Mouse (Mus musculus) embryo, embryonic 11.5 days (tissue): ENCODE data around the gene Dtd1.

ENCODE experiments used
- DNase-seq: peaks from one replicate; pipeline ENCODE4 v3.0.0-alpha.2; 2012; ENCODE audit warnings: low read depth, low spot score

Gene Dtd1

DNA sequence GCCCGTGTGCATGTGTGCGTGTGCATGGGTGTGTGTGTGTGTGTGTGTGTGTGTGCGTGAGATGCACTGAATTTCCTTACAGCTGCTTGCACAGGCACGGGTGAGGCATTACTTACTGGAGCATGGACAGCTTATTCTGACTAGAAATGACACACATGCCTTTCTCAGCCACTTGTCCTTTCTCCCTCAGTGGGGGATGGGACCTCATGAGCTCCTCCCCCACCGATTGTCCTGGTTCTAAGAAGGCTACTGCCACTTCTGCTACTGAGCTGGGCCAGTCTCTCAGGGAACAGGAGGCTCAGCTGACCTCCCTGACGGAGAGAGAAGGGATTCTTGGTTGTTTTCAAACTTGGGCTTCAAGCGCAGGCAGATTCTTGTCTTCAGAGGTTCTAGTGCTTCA is 40.4 kb downstream of the Dtd1 start:
- no peak for DNase-seq

- DNase-seq = no peak
Measured at GRCm38 (mm10) chr2:144641991-144642390, 42.3 kb downstream of the Dtd1 start.

DNA sequence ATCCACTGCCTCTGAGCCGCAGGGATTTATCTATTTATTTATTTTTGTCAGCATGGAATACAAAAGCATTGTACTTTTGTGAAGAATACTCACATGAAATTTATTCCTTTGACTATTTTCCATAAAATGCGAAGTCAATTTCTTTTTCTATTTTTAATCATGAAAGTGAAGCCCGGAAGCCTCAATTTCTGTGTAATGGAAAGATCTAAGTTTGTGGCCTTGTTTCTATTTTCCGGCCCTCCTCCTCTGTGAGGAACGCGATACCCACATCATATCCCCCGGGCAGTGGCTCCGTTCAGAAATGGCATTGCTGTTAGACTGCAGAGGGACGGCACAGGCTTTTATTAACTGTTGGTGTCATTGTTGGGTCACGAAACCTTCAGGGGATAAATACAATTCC is 46.7 kb downstream of the Dtd1 start:
- no peak for DNase-seq

GRCm38 (mm10) chr2:144647151-144647550 is 47.5 kb downstream of the Dtd1 start:
- no peak for DNase-seq

DNA sequence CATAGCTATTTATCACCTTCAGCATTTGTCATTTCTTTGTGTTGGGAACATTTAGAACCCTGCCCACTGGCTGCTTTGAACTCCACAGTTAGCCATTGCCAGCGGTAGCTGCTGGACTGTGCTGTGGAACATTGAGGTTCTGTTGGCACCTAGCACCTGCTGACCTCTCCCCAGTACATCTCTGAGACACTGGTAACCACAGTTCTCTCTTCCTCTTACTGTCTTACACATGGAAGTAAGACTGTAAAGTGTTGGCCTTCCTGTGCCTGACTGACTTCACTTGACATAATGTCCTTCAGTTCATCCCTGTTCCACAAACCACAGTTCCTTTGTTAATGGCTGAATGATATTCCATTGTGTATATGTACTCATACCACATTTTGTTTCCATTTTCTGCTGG is 50.3 kb downstream of the Dtd1 start:
- DNase-seq = no peak

- DNase-seq = no peak
Measured at GRCm38 (mm10) chr2:144652841-144653240, 53.1 kb downstream of the Dtd1 start.

DNA sequence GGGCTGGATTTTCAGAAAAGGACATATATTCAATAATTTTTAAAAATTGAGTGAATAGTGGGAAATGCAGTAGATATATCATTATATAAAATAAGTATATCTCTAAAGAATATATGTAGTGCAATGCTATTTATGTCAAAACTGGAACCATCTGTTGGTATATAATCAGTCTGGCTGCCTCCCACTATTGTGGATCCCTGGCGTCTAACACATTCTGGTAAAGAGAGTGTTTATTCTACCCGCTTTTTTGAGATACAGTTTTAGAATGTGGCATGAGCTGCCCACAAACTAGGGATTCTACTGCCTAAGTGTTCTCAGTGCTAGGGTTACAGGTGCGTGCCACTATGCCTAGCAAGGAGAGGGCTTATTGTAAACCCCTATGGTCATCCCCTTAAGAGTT is 55.6 kb downstream of the Dtd1 start:
- DNase-seq = no peak

DNA sequence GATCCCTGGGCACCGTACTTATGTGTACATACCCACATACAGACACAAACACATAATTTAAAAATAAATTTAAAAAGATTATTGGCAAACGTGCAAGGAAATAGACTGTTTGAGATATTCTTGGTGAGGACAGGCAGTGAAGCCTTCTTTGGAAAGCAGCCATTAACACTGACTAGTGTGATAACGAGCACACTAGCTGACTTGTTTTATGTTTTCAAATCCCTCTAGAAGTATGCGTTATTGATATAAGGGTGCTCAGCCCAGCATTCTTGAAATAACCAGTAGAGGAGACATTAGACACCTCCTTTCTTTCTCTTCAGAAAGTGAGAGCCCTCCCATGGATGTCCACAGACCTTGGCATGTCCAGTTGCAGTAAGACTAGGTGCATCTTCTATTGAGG is 68.8 kb downstream of the Dtd1 start:
- DNase-seq = no peak

DNA sequence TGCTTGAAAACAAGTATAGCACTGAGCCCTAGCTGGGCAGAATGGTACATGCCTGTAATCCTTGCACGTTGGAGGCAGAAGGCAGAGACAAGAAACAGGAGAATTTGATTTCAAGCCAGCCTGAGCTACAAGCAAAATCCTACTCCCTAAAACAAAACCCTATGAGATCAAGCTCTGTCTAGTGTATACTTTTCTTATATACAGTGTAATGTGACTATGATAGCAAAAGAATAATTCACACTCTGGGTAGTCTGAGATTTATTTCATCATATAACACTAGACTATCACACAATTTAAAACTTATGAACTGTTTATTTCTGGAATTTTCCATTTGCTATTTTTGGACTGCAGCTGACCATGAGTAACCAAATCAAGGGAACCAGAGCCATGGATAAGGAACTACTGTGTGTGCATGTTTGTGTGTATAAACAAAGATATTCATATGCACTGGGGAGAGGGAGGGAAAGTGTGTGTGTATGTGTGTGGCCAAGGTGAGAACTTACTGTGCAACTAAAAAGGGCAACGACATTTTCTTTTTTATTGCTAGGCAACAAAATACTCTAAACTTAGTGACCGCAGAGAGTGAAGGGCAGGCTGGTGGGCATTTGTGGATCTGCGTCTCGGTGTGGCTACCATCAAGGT is 70.7 kb downstream of the Dtd1 start:
- DNase-seq = no peak

DNA sequence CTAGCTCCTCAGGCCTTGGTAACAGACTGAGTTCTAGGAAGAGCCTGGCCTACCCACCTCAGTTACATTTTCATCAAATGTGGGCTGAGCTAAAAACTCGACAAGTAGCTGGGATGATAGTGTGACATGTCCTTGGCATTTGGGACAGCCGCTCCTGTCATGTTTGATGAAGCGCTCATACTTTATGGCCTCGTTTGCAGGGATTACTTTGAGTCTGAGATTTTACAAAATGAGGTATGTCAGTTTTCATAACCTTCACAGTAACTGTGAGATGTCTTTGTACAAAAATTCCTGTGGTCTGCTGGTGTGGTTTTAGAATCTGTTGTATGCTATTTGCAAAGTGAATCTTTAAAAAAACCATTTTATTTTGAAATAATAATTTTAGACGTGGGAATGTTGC is 72.7 kb downstream of the Dtd1 start:
- no peak for DNase-seq

DNA sequence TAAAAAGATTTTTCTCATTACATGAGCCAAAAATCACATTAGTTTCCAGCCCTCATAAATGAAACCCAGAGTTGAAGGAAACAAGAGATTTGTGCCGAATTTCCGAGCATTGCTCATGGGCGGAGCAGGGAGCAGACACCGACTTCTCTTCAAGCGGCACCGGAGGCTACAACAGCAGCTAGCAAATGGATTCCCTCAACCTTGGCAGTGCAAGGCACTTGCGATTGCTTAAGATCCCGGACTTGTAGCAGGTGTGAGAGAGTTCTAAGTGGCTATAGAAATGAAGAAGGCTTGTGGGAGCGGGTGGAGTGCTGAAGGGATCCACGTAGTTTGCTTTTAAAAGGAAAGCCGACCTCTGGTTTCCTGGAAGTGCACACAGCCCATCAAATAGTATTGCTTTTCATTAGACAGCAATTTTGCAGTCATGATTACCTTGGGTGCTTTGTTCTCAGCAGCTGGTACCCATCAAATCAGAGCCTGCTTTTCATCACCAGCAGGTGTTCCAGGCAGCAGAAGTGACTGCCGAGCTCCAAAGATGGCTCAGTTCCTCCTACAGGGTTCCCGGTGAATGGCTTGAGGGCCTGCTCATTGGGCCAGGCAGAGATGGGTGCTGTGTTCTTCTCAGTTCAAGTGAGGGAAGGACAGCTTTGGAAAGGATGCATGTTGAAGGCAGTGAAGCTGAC is 77.0 kb downstream of the Dtd1 start:
- no peak for DNase-seq

- no peak for DNase-seq
Measured at GRCm38 (mm10) chr2:144677229-144677571, 77.5 kb downstream of the Dtd1 start.

DNA sequence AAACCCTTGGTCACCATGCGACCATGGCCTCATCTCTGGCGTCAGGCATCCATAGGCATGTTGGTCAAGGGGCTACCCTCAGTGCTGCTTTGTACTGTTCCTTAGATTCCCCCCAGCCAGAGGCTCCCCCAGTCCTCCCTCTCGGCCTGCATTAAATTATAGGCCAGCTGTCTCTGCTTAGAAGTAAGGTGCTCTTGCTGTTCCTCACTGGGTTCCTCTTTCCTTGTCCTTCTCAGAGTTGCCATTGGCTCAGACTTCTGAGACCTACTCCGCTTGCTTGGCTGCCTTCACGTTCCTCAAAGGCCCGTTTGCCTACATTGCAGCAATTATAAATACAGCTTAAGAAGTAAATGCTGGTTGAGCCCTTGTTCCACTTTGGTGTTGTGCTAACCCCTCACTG is 79.1 kb downstream of the Dtd1 start:
- DNase-seq = no peak

GRCm38 (mm10) chr2:144679394-144679793 is 79.7 kb downstream of the Dtd1 start:
- no peak for DNase-seq

GRCm38 (mm10) chr2:144692219-144692732 is 92.6 kb downstream of the Dtd1 start:
- no peak for DNase-seq

DNA sequence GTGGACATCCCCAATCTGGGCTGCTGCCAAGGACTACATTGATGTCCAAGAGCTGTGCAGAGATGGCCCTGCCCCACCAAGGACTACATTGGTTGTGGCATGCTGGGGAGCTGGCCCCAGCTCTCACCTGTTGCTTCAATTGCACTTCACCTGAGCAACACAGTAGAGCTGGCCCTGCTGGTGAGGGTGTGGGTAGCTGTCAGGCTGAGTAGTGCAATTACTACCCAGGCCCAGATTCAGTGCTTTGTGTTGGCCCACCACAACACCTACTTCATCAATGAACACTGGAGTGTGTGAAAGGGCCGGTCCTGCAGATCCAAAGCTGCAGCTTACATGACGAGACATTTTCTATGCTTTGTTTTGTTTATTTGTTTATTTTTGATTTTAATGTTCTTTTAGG is 93.1 kb downstream of the Dtd1 start:
- no peak for DNase-seq

DNA sequence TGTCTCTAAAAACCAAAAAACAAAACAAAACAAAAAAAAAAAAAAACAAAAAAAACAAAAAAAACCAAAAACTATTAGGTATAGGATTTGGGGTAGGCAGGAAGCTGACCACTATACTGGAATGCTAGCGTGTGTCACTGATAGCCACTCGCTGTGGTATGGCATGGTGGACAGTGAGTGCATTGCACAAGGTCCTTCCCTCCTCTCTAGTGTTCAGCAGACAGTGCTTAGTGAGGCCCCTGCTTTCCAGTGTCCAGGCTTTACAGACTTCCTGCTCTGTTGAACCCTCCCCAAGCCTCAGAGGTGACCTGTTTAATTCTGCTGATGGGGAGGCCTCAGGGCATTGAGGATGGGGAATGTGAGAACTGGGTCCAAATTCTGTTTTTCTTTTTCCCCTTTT is 95.2 kb downstream of the Dtd1 start:
- DNase-seq = no peak

DNA sequence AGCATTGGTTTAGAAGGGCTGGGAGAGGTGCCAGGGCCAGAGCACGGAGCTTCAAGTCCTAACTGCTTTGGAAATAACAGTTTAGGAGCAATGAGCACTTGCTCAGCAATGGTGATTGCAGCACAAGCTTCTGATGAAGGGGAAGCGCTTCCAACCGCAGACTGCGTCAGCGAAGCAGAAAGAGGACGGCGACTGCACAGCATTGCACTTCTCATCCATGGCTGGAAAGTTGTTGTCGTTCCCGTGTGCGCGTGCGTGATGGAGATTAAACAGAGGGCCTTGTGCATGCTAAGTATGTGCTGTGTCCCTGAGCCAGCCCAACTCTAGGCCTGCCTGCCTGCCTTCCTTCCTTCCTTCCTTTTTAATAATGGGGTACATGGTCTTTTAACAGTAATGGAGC is 98.3 kb downstream of the Dtd1 start:
- DNase-seq = no peak

DNA sequence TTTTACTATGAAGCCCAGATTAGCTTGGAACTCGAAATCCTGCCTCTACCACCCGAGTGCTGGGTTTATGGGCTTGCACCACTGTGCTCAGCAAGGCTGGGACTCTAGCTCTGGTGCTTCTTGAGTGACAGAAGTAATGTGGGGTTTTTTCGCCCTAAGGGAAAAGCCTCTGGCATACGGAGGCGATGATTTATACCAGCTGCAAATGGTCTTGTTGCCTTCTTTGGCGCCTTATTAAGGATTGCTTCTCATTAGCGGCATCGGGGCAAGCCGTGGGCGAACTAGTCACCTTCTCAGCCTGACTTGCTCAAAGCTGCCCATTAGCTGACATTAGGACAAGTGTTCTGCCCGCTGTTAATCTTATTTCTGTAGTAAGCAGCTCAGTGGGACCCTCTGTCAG is 100.9 kb downstream of the Dtd1 start:
- DNase-seq = no peak

GRCm38 (mm10) chr2:144701415-144702149 is 101.9 kb downstream of the Dtd1 start:
- no peak for DNase-seq

- DNase-seq = peak; percentile 26
Measured at GRCm38 (mm10) chr2:144709285-144709684, 109.6 kb downstream of the Dtd1 start.

DNA sequence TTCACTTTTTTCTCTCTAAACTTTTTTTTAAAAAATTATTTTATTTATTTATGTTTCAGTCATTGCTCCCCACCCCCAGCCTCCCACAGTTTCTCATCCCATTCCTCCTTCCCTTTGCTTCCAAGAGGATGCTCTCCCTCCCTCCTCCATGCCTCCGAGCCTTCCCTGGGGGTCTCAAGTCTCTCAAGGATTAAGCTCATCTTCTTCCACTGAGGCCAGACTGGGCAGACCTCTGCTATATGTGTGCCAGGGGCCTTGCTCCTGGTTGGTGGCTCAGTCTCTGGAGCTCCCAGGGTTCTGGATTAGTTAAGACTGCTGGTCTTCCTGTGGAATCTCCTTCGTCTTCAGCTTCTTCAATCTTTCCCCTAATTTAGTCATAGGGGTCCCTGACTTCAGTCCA is 110.0 kb downstream of the Dtd1 start:
- DNase-seq = no peak

DNA sequence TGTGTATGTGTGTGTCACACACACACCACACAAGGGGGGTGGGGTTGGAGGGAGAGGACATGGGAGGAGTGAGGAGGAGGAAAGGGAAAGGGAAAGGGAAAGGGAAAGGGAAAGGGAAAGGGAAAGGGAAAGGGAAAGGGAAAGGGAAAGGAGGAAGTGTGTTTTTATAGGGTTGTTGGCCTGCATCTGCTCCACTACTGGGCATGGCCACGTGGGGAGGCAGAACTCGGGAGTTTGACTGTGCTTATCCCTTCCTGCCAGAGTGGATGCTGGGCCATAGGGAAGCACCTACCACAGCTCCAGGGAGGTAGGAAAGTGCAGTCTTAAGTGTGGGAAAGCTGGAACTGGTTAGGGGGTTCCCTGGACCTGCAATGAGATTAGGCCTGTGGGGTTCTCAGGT is 114.9 kb downstream of the Dtd1 start:
- no peak for DNase-seq
